Mouse (Mus musculus): ENCODE measurements around the gene Spic.
A peak's percentile ranks its signal among the peaks of the same experiment; 100 is the strongest.
"Not testable (repeated sequence)": the region's sequence is repeated elsewhere in the genome, so short reads cannot be mapped to it uniquely, and the experiment has no call there.

The Spic gene

GRCm38 (mm10) chr10:88684925-88685324, at the start of gene Spic:
Spic (minus strand) TSS chr10:88685015.
- DNase-seq (ENCODE audit: low spot score in 2 of 2) = no peak

GRCm38 (mm10) chr10:88732309-88732622, 47.5 kb upstream of the Spic start:
- DNase-seq (ENCODE audit: low spot score in 2 of 2) = no peak

- DNase-seq (ENCODE audit: low spot score in 2 of 2) = peak in 1 of 2 experiments; percentile 34
Observed at GRCm38 (mm10) chr10:88731496-88732308, 46.9 kb upstream of the Spic start.

GRCm38 (mm10) chr10:88730571-88731495, 46.0 kb upstream of the Spic start, which contains the start of gene Arl1:
Arl1 (plus strand) TSS chr10:88730858.
- DNase-seq (ENCODE audit: low spot score in 2 of 2) = peak; percentile 91 to 92

- no peak for DNase-seq (ENCODE audit: low spot score in 2 of 2)
Observed at GRCm38 (mm10) chr10:88728166-88728565, 43.4 kb upstream of the Spic start.

- DNase-seq (ENCODE audit: low spot score in 2 of 2) = peak; percentile 70 to 77
Observed at GRCm38 (mm10) chr10:88727128-88727527, 42.3 kb upstream of the Spic start.

GRCm38 (mm10) chr10:88725343-88725742, 40.5 kb upstream of the Spic start:
- DNase-seq (ENCODE audit: low spot score in 2 of 2) = peak in 1 of 2 experiments; percentile 22

GRCm38 (mm10) chr10:88719618-88720017, 34.8 kb upstream of the Spic start:
- no peak for DNase-seq (ENCODE audit: low spot score in 2 of 2)

- no peak for DNase-seq (ENCODE audit: low spot score in 2 of 2)
Observed at GRCm38 (mm10) chr10:88717756-88718025, 32.9 kb upstream of the Spic start.

- no peak for DNase-seq (ENCODE audit: low spot score in 2 of 2)
Observed at GRCm38 (mm10) chr10:88716986-88717755, 32.4 kb upstream of the Spic start.

GRCm38 (mm10) chr10:88715621-88716020, 30.8 kb upstream of the Spic start:
- no peak for DNase-seq (ENCODE audit: low spot score in 2 of 2)

- DNase-seq (ENCODE audit: low spot score in 2 of 2) = no peak
Observed at GRCm38 (mm10) chr10:88714744-88715143, 29.9 kb upstream of the Spic start.

- no peak for DNase-seq (ENCODE audit: low spot score in 2 of 2)
Observed at GRCm38 (mm10) chr10:88712359-88712758, 27.5 kb upstream of the Spic start.

GRCm38 (mm10) chr10:88708671-88709523, 24.1 kb upstream of the Spic start:
- DNase-seq (ENCODE audit: low spot score in 2 of 2) = peak; percentile 61 to 68

- DNase-seq (ENCODE audit: low spot score in 2 of 2) = no peak
Observed at GRCm38 (mm10) chr10:88700938-88701337, 16.1 kb upstream of the Spic start.

- DNase-seq (ENCODE audit: low spot score in 2 of 2) = no peak
Observed at GRCm38 (mm10) chr10:88682904-88683563, 1.8 kb downstream of the Spic start.

GRCm38 (mm10) chr10:88672825-88673224, 12.0 kb downstream of the Spic start:
- DNase-seq (ENCODE audit: low spot score in 2 of 2) = no peak

- no peak for DNase-seq (ENCODE audit: low spot score in 2 of 2)
Observed at GRCm38 (mm10) chr10:88672123-88672522, 12.7 kb downstream of the Spic start.

GRCm38 (mm10) chr10:88669719-88670118, 15.1 kb downstream of the Spic start:
- peak; percentile 22 to 49 for DNase-seq (ENCODE audit: low spot score in 2 of 2)

GRCm38 (mm10) chr10:88663856-88664255, 21.0 kb downstream of the Spic start:
- DNase-seq (ENCODE audit: low spot score in 2 of 2) = not testable (repeated sequence)

- no peak for DNase-seq (ENCODE audit: low spot score in 2 of 2)
Observed at GRCm38 (mm10) chr10:88658918-88659317, 25.9 kb downstream of the Spic start.
